Mouse (Mus musculus) heart, adult 2 months (tissue): ENCODE measurements around the gene Foxc2. TPM values are rescaled to one million over a fixed set of nuclear protein-coding genes. Genes with fewer than 3 reads are reported as not detected.

ENCODE experiments used
- DNase-seq, 2 experiments: peaks; one replicate each; pipeline ENCODE4 v3.0.0; 2021
- H3K27ac ChIP-seq: fragments of 200-600 bp; 2 replicates; pipeline ENCODE4 v1.8.1; 2022
- H3K27me3 ChIP-seq: fragments of 200-500 bp; 2 replicates; pipeline ENCODE4 v1.6.1; 2012; ENCODE audit warnings: mild to moderate bottlenecking, low read length, inconsistent platforms, mixed read lengths; ENCODE audit not compliant: control insufficient read depth, insufficient read depth
- H3K36me3 ChIP-seq: fragments of 200-500 bp; 2 replicates; pipeline ENCODE4 v1.6.1; 2012; ENCODE audit warnings: low read length, inconsistent platforms; ENCODE audit not compliant: control insufficient read depth, insufficient read depth
- H3K4me1 ChIP-seq: fragments of 200-500 bp; 2 replicates; pipeline ENCODE4 v1.6.1; 2011; ENCODE audit warnings: low read length; ENCODE audit not compliant: control insufficient read depth, insufficient read depth
- H3K4me3 ChIP-seq: fragments of 200-600 bp; 2 replicates; pipeline ENCODE4 v1.8.1; 2022
- H3K79me2 ChIP-seq: fragments of 200-500 bp; replicated peaks from 2 replicates; pipeline ENCODE4 v1.6.1; 2012; ENCODE audit warnings: mild to moderate bottlenecking, inconsistent platforms, low read length, moderate library complexity, mixed read lengths; ENCODE audit not compliant: control insufficient read depth, insufficient read depth
- H3K9ac ChIP-seq: fragments of 200-500 bp; 2 replicates; pipeline ENCODE4 v1.6.1; 2012; ENCODE audit warnings: low read depth, mild to moderate bottlenecking, control low read depth, inconsistent platforms, low read length, mixed read lengths
- CTCF ChIP-seq: fragments of 200-600 bp; IDR thresholded peaks from 2 replicates; pipeline ENCODE4 v1.8.1; 2022; ENCODE audit warnings: antibody characterized with exemption, mild to moderate bottlenecking, moderate library complexity
- EP300 ChIP-seq: fragments of 200-500 bp; IDR thresholded peaks from 2 replicates; pipeline ENCODE4 v1.6.1; 2011; ENCODE audit warnings: low read depth, low read length, control low read depth; ENCODE audit not compliant: insufficient read depth
- POLR2A ChIP-seq: fragments of 200-500 bp; IDR thresholded peaks from 2 replicates; pipeline ENCODE4 v1.6.1; 2011; ENCODE audit warnings: mild to moderate bottlenecking, low read depth, low read length, control low read depth; ENCODE audit not compliant: insufficient read depth
- WGBS: fragments of 180-500 bp; shearing (Covaris S2); methylation state at CpG from one replicate; pipeline ENCODE4 v1.1.7; 2018; 5-methylcytosine and 5-hydroxymethylcytosine counted together
- intact Hi-C: fragments of 180-260 bp; cut with DNase I; formaldehyde crosslinking; loops from one replicate; pipeline ENCODE4 v1.15.1; 2025
- polyA plus RNA-seq: library from polyadenylated mRNA; depleted of rRNA; stranded (reverse); fragments of >200 nt; gene quantifications from 2 replicates; pipeline ENCODE4 v1.2.3, GENCODE M21; 2012
- total RNA-seq, 2 experiments: library from RNA; stranded (reverse); gene quantifications; 2 replicates each; pipeline ENCODE4 v1.2.3; 2021

The Foxc2 gene
- total and polyA plus RNA-seq, 3 experiments: 2.0 to 2.2 (median 2.0) TPM

DNA sequence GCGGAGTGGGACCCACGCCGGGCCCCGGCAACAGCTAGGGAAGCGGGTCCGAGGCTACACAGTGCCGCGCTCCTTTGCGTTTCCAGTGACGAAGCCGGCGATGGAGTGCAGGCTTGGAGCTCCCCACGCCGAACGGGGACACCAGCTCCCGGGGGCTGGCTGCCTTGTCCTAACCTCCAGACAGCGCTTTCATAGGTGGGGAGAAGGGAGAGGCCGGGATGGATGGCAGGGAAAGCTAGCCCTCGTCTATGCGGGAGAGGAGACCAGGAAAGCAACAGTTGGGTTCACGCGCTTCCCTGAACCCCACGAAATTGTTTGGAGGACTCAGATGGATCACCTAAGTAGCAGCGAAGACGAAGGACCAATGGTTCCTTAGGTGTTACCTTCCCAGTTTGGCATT, 835 bp upstream of the Foxc2 start:
- H3K4me1 ChIP-seq: no peaks in the 10 kb centered on the region; the same call in 1 of the 2 replicates
- H3K9ac ChIP-seq: no peak overlapping the region
- TF ChIP-seq EP300: no peak
- TF ChIP-seq POLR2A: no peak
- no peak for TF ChIP-seq CTCF
- 14% methylated on average over 25 of the region's 25 CpGs for WGBS
- no peak overlapping the region for H3K27ac ChIP-seq
- no peaks in the 10 kb centered on the region for H3K36me3 ChIP-seq
- peaks cover 20% of the 10 kb centered on the region for H3K27me3 ChIP-seq
- H3K79me2 ChIP-seq: no peaks in the 10 kb centered on the region
- intact Hi-C loops: no loop called here
- no peak overlapping the region for H3K4me3 ChIP-seq
- DNase-seq: no peak

- DNase-seq: peak in 1 of 2 experiments; percentile 56
- 3% methylated on average over 55 of the region's 55 CpGs for WGBS
These were observed 717 bp downstream of the Foxc2 start for GRCm38 (mm10) chr8:121116591-121117185.

GRCm38 (mm10) chr8:121117186-121117651, 1.2 kb downstream of the Foxc2 start:
- DNase-seq: peak in 1 of 2 experiments; percentile 55
- intact Hi-C loops: no loop called here
- no peaks in the 10 kb centered on the region; the same call in 1 of the 2 replicates for H3K4me1 ChIP-seq
- peak overlapping the region; percentile 83 for H3K27ac ChIP-seq
- no peak for TF ChIP-seq POLR2A
- TF ChIP-seq CTCF: peak; percentile 29
- WGBS: 1% methylated on average over 49 of the region's 62 CpGs
- H3K9ac ChIP-seq: peak overlapping the region; percentile 83
- H3K79me2 ChIP-seq: no peaks in the 10 kb centered on the region
- peak overlapping the region; percentile 77 for H3K4me3 ChIP-seq
- peaks cover 20% of the 10 kb centered on the region for H3K27me3 ChIP-seq
- no peaks in the 10 kb centered on the region for H3K36me3 ChIP-seq

More at GRCm38 (mm10) chr8:121116591-121117185, 717 bp downstream of the Foxc2 start:
- Histone ChIP-seq H3K4me3 (peak overlapping the region; percentile 77), H3K9ac (peak overlapping the region; percentile 83), H3K27me3 (peaks cover 20% of the 10 kb centered on the region), H3K36me3 (no peaks in the 10 kb centered on the region), H3K4me1 (no peaks in the 10 kb centered on the region; the same call in 1 of the 2 replicates), H3K27ac (peak overlapping the region; percentile 83), H3K79me2 (no peaks in the 10 kb centered on the region)
- intact Hi-C loops: no loop called here
- TF ChIP-seq CTCF: no peak
- TF ChIP-seq POLR2A: no peak
- TF ChIP-seq EP300: no peak

DNA sequence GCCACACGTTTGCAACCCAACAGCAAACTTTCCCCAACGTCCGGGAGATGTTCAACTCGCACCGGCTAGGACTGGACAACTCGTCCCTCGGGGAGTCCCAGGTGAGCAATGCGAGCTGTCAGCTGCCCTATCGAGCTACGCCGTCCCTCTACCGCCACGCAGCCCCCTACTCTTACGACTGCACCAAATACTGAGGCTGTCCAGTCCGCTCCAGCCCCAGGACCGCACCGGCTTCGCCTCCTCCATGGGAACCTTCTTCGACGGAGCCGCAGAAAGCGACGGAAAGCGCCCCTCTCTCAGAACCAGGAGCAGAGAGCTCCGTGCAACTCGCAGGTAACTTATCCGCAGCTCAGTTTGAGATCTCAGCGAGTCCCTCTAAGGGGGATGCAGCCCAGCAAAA, 1.9 kb downstream of the Foxc2 start:
- no peak for DNase-seq
- Histone ChIP-seq H3K36me3 (no peaks in the 10 kb centered on the region), H3K27ac (peak overlapping the region; percentile 5; the same call in 1 of the 2 replicates), H3K27me3 (peaks cover 20% of the 10 kb centered on the region), H3K9ac (peak overlapping the region; percentile 83), H3K79me2 (no peaks in the 10 kb centered on the region), H3K4me3 (peak overlapping the region; percentile 77), H3K4me1 (no peaks in the 10 kb centered on the region; the same call in 1 of the 2 replicates)
- TF ChIP-seq CTCF: no peak
- TF ChIP-seq POLR2A: no peak
- no peak for TF ChIP-seq EP300
- intact Hi-C loops: no loop called here
- 9% methylated on average over 28 of the region's 28 CpGs for WGBS

GRCm38 (mm10) chr8:121118634-121119420, 2.9 kb downstream of the Foxc2 start:
- DNase-seq: no peak
- Histone ChIP-seq H3K27me3 (peaks cover 20% of the 10 kb centered on the region), H3K36me3 (no peaks in the 10 kb centered on the region), H3K9ac (peak overlapping the region; percentile 45; the same call in 1 of the 2 replicates), H3K4me1 (no peaks in the 10 kb centered on the region; the same call in 1 of the 2 replicates), H3K4me3 (0 out of 2 replicates have a peak overlapping the region, but pooled peaks have one; percentile 23), H3K79me2 (no peaks in the 10 kb centered on the region), H3K27ac (no peak overlapping the region; the same call in 1 of the 2 replicates)
- TF ChIP-seq POLR2A (no peak), CTCF (no peak), EP300 (no peak)
- intact Hi-C loops: no loop called here
- 47% methylated on average over 18 of the region's 18 CpGs for WGBS
